Mouse (Mus musculus) spleen, adult 2 months (tissue): ENCODE measurements around the gene Slc29a2. TPM values are rescaled to one million over a fixed set of nuclear protein-coding genes. Genes with fewer than 3 reads are reported as not detected.
A peak's percentile ranks its signal among the peaks of the same experiment; 100 is the strongest.

Experiments used
- DNase-seq, 2 experiments: peaks; one replicate each; pipeline versions ENCODE4 v3.0.0 to v3.0.0-alpha.2; 2012 to 2021; ENCODE audit warnings: low spot score in 2 of 2, low read depth in 1 of 2
- H3K27ac ChIP-seq: fragments of 200-500 bp; 2 replicates; pipeline ENCODE4 v1.5.1; 2012; ENCODE audit warnings: low read length, inconsistent platforms; ENCODE audit not compliant: insufficient read depth
- H3K27me3 ChIP-seq: fragments of 200-500 bp; 2 replicates; pipeline ENCODE4 v1.6.1; 2012; ENCODE audit warnings: mild to moderate bottlenecking, moderate library complexity, low read length, inconsistent platforms; ENCODE audit not compliant: control insufficient read depth, insufficient read depth
- H3K36me3 ChIP-seq: fragments of 200-500 bp; 2 replicates; pipeline ENCODE4 v1.6.1; 2012; ENCODE audit warnings: mild to moderate bottlenecking, low read length, inconsistent platforms; ENCODE audit not compliant: control insufficient read depth, insufficient read depth
- H3K4me1 ChIP-seq: fragments of 200-500 bp; 2 replicates; pipeline ENCODE4 v1.6.1; 2011; ENCODE audit warnings: inconsistent platforms; ENCODE audit not compliant: control insufficient read depth, insufficient read depth, insufficient read length
- H3K4me3 ChIP-seq: fragments of 200-500 bp; 2 replicates; pipeline ENCODE4 v1.5.1; 2011; ENCODE audit warnings: mild to moderate bottlenecking, inconsistent platforms; ENCODE audit not compliant: insufficient read depth, insufficient read length; ENCODE audit errors: extremely low read depth
- CTCF ChIP-seq: fragments of 200-500 bp; IDR thresholded peaks from 2 replicates; pipeline ENCODE4 v1.5.1; 2011; ENCODE audit warnings: mild to moderate bottlenecking, inconsistent platforms; ENCODE audit not compliant: insufficient read depth, insufficient read length, insufficient replicate concordance; ENCODE audit errors: extremely low read depth
- POLR2A ChIP-seq: fragments of 200-500 bp; IDR thresholded peaks from 2 replicates; pipeline ENCODE4 v1.6.1; 2011; ENCODE audit warnings: low read depth, low read length, inconsistent platforms
- WGBS: fragments of 180-500 bp; shearing (Covaris S2); methylation state at CpG from one replicate; pipeline ENCODE4 v1.1.7; 2018; 5-methylcytosine and 5-hydroxymethylcytosine counted together
- polyA plus RNA-seq: library from polyadenylated mRNA; depleted of rRNA; stranded (reverse); fragments of >200 nt; gene quantifications from 2 replicates; pipeline ENCODE4 v1.2.3, GENCODE M21; 2012

The Slc29a2 gene
- polyA plus RNA-seq, 1 experiment: 6.8 TPM

DNA sequence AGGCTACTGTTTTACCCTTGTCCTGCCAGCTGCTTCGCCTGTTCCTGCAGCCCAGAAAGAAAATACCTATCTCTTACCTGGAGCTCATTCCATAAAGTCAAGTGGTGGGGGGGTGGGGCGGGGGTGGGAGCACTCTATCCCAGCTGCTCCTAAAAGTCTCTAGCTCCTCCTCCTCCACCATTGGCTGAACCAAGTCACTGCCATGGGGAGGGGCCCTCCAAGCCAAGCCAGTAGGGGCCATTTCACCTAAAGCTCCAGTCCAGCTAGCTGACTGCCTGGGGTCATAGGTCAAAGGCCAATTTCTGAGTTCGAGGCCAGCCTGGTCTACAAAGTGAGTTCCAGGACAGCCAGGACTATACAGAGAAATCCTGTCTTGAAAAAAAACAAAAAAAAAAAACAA, 9.0 kb downstream of the Slc29a2 start:
- 0 out of 2 replicates have a peak, but pooled peaks cover under 1% of the 10 kb centered on the region for H3K4me1 ChIP-seq
- TF ChIP-seq POLR2A: no peak
- TF ChIP-seq CTCF: no peak
- 96% methylated on average over 3 of the region's 3 CpGs for WGBS
- no peak for DNase-seq
- no peak overlapping the region for H3K27ac ChIP-seq
- H3K36me3 ChIP-seq: peaks cover 2% of the 10 kb centered on the region; the same call in 1 of the 2 replicates
- H3K4me3 ChIP-seq: no peak overlapping the region
- no peaks in the 10 kb centered on the region for H3K27me3 ChIP-seq

DNA sequence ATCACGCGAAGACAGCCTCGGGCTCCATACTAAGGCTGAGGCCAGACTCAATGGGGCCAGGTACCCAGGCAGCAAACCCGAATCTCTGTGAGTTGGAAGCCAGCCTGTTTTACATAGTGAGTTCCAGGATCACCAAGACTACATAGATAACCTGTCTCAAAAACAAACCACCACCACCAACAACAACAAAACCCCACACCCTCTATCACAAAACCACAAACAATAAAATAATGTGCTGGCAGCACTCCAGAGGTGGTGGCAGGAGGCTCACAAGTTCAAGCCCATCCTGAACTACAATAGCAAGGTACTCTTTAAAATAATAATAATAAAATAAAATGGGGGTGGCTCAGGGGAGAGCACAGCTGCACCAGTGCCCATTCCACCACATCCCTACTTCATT, 12.9 kb downstream of the Slc29a2 start:
- no peak for TF ChIP-seq POLR2A
- TF ChIP-seq CTCF: no peak
- 81% methylated on average over 4 of the region's 4 CpGs for WGBS
- H3K4me3 ChIP-seq: no peak overlapping the region
- no peak for DNase-seq
- peaks cover 2% of the 10 kb centered on the region; the same call in 1 of the 2 replicates for H3K27me3 ChIP-seq
- H3K4me1 ChIP-seq: peaks cover 16% of the 10 kb centered on the region
- H3K36me3 ChIP-seq: no peaks in the 10 kb centered on the region
- H3K27ac ChIP-seq: no peak overlapping the region

DNA sequence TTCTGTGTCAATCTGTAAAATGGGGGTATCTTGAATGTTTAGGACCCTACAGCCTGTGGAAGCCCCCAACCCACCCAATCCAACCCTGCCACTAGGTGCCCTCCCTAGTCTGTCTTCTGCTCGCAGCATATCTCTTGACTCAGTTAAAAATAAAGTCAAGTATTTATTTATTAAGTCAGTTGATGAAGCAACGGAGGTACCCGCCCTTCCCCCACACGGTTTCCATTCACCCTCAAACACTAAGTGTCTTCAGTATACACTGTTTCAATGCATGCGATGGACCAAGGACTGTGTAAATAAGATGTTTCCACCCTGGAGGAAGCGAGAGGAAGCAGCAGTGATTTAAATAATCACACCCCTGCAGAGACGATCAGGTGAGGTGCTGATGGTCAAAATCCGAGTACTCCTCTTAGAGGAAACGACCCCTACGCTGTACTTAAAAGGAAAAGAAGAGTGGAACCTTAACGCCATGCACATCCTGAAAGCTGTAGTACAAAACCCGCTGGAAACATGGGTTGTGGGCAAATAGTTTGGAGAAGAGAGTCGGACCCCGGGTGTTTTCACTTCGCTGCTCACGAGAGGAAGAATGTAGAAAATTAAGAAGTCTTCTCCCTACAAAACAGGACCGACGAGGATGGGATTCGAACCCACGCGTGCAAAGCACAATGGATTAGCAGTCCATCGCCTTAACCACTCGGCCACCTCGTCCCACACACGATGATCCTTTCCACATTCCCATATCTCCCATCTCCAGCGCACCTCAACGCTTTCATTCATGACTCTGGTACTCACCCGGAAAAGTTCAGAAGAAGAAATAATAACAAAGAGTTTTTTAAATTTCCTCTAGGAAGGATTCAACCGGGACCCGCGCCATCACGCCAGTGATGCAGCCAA, 14.3 kb downstream of the Slc29a2 start:
- no peak overlapping the region for H3K27ac ChIP-seq
- no peak for DNase-seq
- TF ChIP-seq POLR2A: no peak
- TF ChIP-seq CTCF: no peak
- peak overlapping the region; percentile 72 for H3K4me3 ChIP-seq
- 9% methylated on average over 32 of the region's 32 CpGs for WGBS
- H3K27me3 ChIP-seq: peaks cover 2% of the 10 kb centered on the region; the same call in 1 of the 2 replicates
- H3K36me3 ChIP-seq: no peaks in the 10 kb centered on the region
- peaks cover 16% of the 10 kb centered on the region for H3K4me1 ChIP-seq

DNA sequence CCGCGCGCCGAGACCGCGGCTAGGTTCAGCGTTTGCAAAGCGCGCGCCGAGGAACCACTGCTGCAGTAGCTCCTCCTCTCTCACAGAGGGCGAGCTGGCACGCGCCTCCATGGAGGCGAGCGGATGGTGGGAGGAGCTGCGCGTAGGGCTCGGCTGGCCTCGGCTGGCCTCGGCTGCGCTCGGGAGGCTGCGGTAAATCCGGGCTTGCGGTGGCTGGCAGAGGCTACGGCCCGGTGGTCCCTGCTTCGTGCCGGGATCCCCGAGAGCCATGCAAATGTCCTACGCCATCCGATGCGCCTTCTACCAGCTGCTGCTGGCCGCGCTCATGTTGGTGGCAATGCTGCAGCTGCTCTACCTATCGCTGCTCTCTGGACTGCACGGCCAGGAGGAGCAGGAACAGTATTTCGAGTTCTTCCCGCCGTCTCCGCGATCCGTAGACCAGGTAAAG, 15.1 kb downstream of the Slc29a2 start, which contains the start of the genes B4gat1 and AC124502.3:
TSS of gene B4gat1 (plus strand) at position 118 of the 448 bp plus-strand sequence.
TSS of gene AC124502.3 (plus strand) at position 183 of the 448 bp plus-strand sequence.
- Histone ChIP-seq H3K27ac (no peak within 1 kb of the TSS), H3K4me3 (peak within 1 kb of the TSS; percentile 72), H3K4me1 (peaks cover 16% of the 10 kb centered on the region), H3K36me3 (no peaks in the 10 kb centered on the region), H3K27me3 (peaks cover 2% of the 10 kb centered on the region; the same call in 1 of the 2 replicates)
- DNase-seq: peak; percentile 61 to 84
- TF ChIP-seq POLR2A (no peak; the same call in 1 of the 2 replicates), CTCF (0 out of 2 replicates have a peak, but pooled peaks have one; percentile 2)
- WGBS: under 1% methylated on average over 44 of the region's 44 CpGs

DNA sequence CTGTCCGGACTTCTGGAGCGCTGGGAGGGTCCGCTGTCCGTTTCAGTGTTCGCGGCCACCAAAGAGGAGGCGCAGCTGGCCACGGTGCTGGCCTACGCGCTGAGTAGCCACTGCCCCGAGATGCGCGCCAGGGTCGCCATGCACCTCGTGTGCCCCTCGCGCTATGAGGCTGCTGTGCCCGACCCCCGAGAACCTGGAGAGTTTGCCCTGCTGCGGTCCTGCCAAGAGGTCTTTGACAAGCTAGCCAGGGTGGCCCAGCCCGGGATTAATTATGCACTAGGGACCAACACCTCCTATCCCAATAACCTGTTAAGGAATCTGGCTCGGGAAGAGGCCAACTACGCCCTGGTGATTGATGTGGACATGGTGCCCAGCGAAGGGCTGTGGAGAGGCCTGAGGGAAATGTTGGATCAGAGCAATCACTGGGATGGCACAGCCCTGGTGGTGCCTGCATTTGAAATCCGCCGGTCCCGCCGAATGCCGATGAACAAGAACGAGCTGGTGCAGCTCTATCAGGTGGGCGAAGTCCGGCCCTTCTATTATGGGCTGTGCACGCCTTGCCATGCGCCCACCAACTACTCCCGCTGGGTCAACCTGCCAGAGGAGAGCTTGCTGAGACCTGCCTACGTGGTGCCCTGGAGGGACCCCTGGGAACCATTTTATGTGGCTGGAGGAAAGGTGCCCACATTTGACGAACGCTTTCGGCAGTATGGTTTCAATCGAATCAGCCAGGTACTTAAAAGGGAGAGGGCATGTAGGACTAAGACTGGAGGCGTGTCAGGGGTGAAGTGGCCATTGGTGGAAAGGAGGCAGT, 15.8 kb downstream of the Slc29a2 start:
- Histone ChIP-seq H3K4me1 (peaks cover 16% of the 10 kb centered on the region), H3K4me3 (peak overlapping the region; percentile 72), H3K27ac (no peak overlapping the region), H3K36me3 (no peaks in the 10 kb centered on the region), H3K27me3 (peaks cover 2% of the 10 kb centered on the region; the same call in 1 of the 2 replicates)
- TF ChIP-seq POLR2A (no peak), CTCF (no peak)
- DNase-seq: no peak
- 27% methylated on average over 41 of the region's 41 CpGs for WGBS

DNA sequence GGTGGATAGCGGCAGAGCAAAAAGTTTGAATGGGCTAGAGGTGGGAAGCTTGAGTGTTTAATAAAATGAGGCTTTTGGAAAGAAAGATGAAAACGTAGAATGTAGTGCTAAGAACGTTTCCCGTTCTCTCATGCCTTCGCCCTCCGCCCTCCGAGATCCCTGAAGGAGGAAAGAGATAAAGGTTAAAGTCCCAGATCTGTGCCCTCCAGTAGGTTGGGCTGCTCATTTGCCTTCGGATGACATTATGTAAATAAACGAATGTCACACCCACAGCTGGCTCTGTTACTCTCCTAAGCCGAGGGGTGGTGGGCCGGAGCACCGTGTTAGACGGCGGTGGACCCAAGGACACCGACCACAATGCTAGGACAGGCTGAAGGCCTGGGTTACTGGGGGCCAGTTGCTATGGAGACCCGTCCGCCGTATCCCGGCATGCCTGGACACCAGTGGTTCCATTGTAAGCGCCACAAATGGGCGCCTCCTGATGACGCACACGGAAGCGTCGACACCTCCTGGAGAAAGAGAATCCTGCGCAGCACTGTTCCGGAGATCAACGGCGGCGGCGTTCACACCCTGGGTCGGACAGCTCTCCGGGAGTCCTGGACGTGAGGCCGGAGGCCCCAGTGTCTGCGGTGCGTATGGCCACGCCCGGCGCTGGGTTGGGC, 17.3 kb downstream of the Slc29a2 start, which contains the start of gene Brms1:
TSS of gene Brms1 (plus strand) at position 493 of the 662 bp plus-strand sequence.
- H3K27me3 ChIP-seq: peaks cover 2% of the 10 kb centered on the region; the same call in 1 of the 2 replicates
- H3K4me1 ChIP-seq: peaks cover 16% of the 10 kb centered on the region
- H3K36me3 ChIP-seq: peaks cover 1% of the 10 kb centered on the region; the same call in 1 of the 2 replicates
- H3K27ac ChIP-seq: peak within 1 kb of the TSS; percentile 43
- 4% methylated on average over 40 of the region's 40 CpGs for WGBS
- peak; percentile 52 for TF ChIP-seq POLR2A
- no peak for TF ChIP-seq CTCF
- peak; percentile 77 to 82 for DNase-seq
- H3K4me3 ChIP-seq: peak within 1 kb of the TSS; percentile 86
